Mouse (Mus musculus) ES-E14 (cell line): ENCODE measurements around the gene Nfat5. TPM values are rescaled to one million over a fixed set of nuclear protein-coding genes. Genes with fewer than 3 reads are reported as not detected.

Experiments used
- DNase-seq: peaks from one replicate; pipeline ENCODE4 v3.0.0-alpha.2; 2013; ENCODE audit warnings: low read depth, low spot score
- H3K27ac ChIP-seq: 2 replicates; pipeline ENCODE4 v1.5.1; 2012; ENCODE audit warnings: low read depth, mild to moderate bottlenecking, low read length, moderate library complexity, mixed read lengths; ENCODE audit not compliant: poor library complexity, insufficient read depth, severe bottlenecking
- H3K36me3 ChIP-seq: 2 replicates; pipeline ENCODE4 v1.6.1; 2012; ENCODE audit warnings: mild to moderate bottlenecking, low read length, moderate library complexity, mixed read lengths; ENCODE audit not compliant: control insufficient read depth, poor library complexity, insufficient read depth, severe bottlenecking
- H3K4me1 ChIP-seq, 2 experiments: fragments of 150-350 bp in 1 of 2; sonication (generic) in 1 of 2; 2 replicates each; pipeline ENCODE4 v1.6.1; 2012; ENCODE audit warnings: low read length in 2 of 2, mild to moderate bottlenecking in 1 of 2, mixed read lengths in 1 of 2; ENCODE audit not compliant: control insufficient read depth in 2 of 2, insufficient read depth in 2 of 2, poor library complexity in 1 of 2
- H3K4me3 ChIP-seq, 2 experiments: fragments of 150-350 bp in 1 of 2; sonication (generic) in 1 of 2; 2 replicates each; pipeline ENCODE4 v1.5.1; 2012; ENCODE audit warnings: low read length in 2 of 2, low read depth in 1 of 2, mild to moderate bottlenecking in 1 of 2, mixed read lengths in 1 of 2; ENCODE audit not compliant: insufficient read depth in 1 of 2, poor library complexity in 1 of 2, severe bottlenecking in 1 of 2
- H3K9ac ChIP-seq: 2 replicates; pipeline ENCODE4 v1.6.1; 2012; ENCODE audit warnings: low read depth, mild to moderate bottlenecking, low read length, mixed read lengths; ENCODE audit not compliant: poor library complexity, insufficient read depth, severe bottlenecking
- H3K9me3 ChIP-seq: fragments of 150-350 bp; sonication (generic); 2 replicates; pipeline ENCODE4 v1.6.1; 2012; ENCODE audit warnings: low read depth, mild to moderate bottlenecking, low read length; ENCODE audit not compliant: control insufficient read depth, insufficient read depth
- CHD2 ChIP-seq: IDR thresholded peaks from 2 replicates; pipeline ENCODE4 v1.6.1; 2014; ENCODE audit warnings: mild to moderate bottlenecking, low read depth, low read length, inconsistent platforms
- HCFC1 ChIP-seq: IDR thresholded peaks from 2 replicates; pipeline ENCODE4 v1.6.1; 2012; ENCODE audit warnings: low read length, inconsistent platforms, borderline replicate concordance; ENCODE audit not compliant: insufficient read depth
- MAFK ChIP-seq: IDR thresholded peaks from 2 replicates; pipeline ENCODE4 v1.6.1; 2014; ENCODE audit warnings: mild to moderate bottlenecking, low read depth, low read length, inconsistent platforms; ENCODE audit not compliant: insufficient read depth
- ZC3H11A ChIP-seq: IDR thresholded peaks from 2 replicates; pipeline ENCODE4 v1.6.1; 2012; ENCODE audit warnings: low read depth, mild to moderate bottlenecking, inconsistent platforms, low read length, borderline replicate concordance
- ZNF384 ChIP-seq: IDR thresholded peaks from 2 replicates; pipeline ENCODE4 v1.6.1; 2012; ENCODE audit warnings: low read depth, low read length, inconsistent platforms
- in situ Hi-C, 2 experiments: fragments of 600-800 bp; cut with MboI; formaldehyde crosslinking; loops; one replicate each; pipeline ENCODE4 v1.15.1; 2025; ENCODE audit warnings: low sequenced_read_pairs in 2 of 2, inconsistent platforms in 1 of 2; ENCODE audit not compliant: unreplicated experiment in 2 of 2
- total RNA-seq: library from RNA; depleted of rRNA; stranded (reverse); fragments of 300-350 nt; gene quantifications from 2 replicates; pipeline ENCODE4 v1.2.3, GENCODE M21; 2012

Gene Nfat5
- total RNA-seq, 1 experiment: 24.2 TPM

DNA sequence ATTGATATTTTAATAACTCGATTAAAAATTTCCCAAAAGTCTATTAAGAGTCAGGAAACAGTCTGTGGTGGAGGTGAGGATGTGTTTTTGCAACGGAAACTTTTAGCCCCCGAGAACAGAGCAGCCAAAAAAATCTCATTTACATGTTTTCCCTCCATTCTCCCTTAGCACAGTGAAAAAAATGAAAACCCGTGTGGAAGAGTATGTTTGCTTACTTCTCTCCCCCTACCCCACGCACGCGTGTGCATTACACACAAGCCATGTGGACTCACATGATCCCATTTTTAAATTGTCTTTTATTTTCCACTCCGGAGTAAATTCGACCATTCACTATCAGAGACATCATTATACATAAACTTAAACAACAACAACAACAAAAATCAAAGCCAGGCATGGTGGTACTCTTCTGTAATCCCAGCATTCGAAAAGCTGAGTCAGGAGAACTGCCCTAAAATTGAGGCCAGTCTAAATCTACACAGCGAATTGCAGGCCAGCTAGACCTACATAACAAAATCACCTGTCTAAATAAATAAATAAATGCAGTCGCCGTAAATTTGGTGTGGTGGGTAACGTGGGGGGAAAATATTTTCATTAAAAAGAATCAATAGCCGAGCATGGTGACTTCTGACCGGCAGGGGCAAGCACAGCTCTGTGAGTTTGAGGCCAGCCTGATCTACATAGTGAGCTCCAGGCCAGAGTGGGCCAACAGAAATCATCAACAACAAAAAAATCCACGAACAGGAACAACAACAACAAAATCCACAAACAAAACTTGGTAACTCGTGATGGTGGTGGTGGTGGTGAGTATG, 947 bp upstream of the Nfat5 start:
- no peak for TF ChIP-seq CHD2
- TF ChIP-seq MAFK: peak; percentile 76
- H3K4me3 ChIP-seq: peak overlapping the region; percentile 62 to 82
- H3K9ac ChIP-seq: peak overlapping the region; percentile 71
- H3K4me1 ChIP-seq: peaks cover 0 to 1% of the 10 kb centered on the region in 2 experiments; a peak in 1 of 4 replicates
- peak overlapping the region; percentile 71; the same call in 1 of the 2 replicates for H3K27ac ChIP-seq
- no peak for DNase-seq
- in situ Hi-C loops: no loop called here
- H3K9me3 ChIP-seq: no peaks in the 10 kb centered on the region
- no peaks in the 10 kb centered on the region; the same call in 1 of the 2 replicates for H3K36me3 ChIP-seq

DNA sequence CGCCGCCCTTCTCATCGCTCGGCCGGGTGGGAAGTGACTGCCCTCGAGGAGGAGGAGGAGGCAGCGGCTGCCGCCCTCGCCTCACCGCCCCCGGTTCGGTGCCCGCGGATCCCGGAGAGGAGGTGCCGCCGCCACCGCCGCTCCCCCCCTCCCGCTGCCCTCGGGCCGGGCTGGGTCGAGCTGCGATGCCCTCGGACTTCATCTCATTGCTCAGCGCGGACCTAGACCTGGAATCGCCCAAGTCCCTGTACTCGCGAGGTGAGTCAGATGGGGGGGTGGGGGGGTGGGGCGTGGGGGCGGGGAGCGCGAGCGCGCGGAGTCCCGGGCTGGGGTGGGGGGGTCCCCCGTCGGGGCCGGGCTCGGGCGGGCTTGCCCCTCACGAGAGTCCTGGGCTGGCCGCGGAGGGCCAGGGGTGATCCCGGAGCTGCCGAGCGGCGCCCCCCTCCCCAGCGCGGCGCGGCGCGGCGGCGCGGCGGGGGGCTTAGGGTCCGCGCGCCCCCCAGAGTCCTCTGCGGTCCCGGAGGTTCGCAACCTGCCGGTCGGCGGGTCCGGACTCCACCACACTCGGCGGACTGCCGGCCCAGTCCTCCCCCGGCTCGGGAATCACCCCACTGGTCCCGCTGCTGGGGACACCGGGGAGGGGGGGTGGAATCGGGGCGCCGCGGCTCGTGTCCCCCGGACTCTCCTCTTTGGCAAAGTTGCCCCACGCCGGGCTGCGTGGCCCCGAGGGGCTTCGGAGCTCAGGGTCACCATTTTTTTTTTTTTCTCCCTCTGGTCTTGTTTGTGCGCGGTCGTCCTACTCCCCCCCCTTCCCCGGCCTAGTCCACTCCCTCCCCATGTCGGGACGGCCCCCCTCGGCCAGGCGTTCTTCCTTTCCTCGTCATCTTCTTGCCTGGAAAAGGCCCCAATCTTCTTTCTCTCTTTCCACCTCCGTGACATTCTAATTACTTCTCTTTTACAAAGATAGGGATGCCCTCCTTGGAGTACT, 665 bp downstream of the Nfat5 start:
- TF ChIP-seq ZNF384 (peak; percentile 66), ZC3H11A (no peak)
- Histone ChIP-seq H3K4me1 (peaks cover 0 to 1% of the 10 kb centered on the region in 2 experiments; a peak in 1 of 4 replicates), H3K27ac (peak overlapping the region; percentile 64), H3K9ac (peak overlapping the region; percentile 92), H3K4me3 (peak overlapping the region; percentile 82 to 84), H3K36me3 (no peaks in the 10 kb centered on the region; the same call in 1 of the 2 replicates), H3K9me3 (no peaks in the 10 kb centered on the region)
- no peak for DNase-seq
- in situ Hi-C loops: no loop called here

DNA sequence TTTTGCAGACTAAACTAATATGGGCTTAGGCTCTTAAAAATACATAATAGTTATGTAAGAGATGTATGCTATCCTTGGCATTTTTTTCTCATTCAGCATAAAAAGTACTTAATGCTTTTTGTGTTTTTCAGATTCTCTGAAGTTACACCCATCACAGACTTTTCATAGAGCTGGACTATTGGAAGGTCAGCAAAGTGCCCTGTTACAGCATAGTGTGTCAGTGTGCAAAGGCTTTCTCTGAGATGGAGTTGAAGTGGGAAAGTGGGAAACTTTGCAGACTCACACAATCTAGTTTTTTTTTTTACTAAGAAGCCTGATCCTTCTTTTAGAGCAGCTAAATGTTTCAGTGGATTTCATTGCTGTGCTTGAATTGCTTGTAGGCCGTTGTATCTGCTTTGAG, 2.2 kb downstream of the Nfat5 start:
- Histone ChIP-seq H3K9me3 (no peaks in the 10 kb centered on the region), H3K4me1 (no peaks in the 10 kb centered on the region; a peak in 1 of 4 replicates), H3K27ac (no peak overlapping the region), H3K36me3 (no peaks in the 10 kb centered on the region; the same call in 1 of the 2 replicates), H3K4me3 (no peak overlapping the region), H3K9ac (no peak overlapping the region)
- in situ Hi-C loops: no loop called here
- TF ChIP-seq ZC3H11A (no peak), CHD2 (no peak), ZNF384 (no peak), MAFK (no peak), HCFC1 (no peak)
- DNase-seq: no peak

DNA sequence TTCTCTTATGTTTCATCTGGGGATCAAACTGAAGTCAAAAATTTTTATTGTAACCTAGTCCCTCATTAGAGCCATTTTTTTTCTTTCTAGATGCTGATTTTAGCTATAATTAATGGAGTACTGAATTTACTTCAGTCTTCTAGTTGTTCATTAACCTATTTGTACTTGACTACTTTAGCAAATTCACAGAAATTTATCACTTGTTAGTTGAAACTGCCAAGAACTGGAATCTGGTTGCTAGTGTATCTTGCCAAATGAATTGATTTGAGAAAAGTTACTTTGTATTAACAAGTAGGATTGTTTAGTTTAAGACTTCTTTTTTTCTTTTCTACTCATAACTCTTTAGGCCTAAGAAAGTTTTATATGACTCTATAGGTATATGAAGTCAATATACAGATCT, 18.6 kb downstream of the Nfat5 start:
- no peaks in the 10 kb centered on the region for H3K36me3 ChIP-seq
- TF ChIP-seq ZC3H11A (no peak), ZNF384 (no peak), HCFC1 (no peak), MAFK (no peak), CHD2 (no peak)
- in situ Hi-C loops: loop anchor here (5.0 to 25.0 kb wide), 2 partner anchors 200 to 210 kb away; no protein-coding TSS in a partner anchor
- no peak for DNase-seq
- no peak overlapping the region for H3K27ac ChIP-seq
- no peak overlapping the region for H3K9ac ChIP-seq
- no peaks in the 10 kb centered on the region for H3K4me1 ChIP-seq
- H3K4me3 ChIP-seq: no peak overlapping the region
- no peaks in the 10 kb centered on the region for H3K9me3 ChIP-seq
